Mouse (Mus musculus): ENCODE measurements at regions not wholly inside any gene's neighbourhood (a gene's known extent, or its start where the extent isn't known, plus 50 kb on each side); places are given as distances from the start of the nearest gene placed in this dataset.

- no peak overlapping the region for H3K4me2 ChIP-seq
- H3K4me1 ChIP-seq (ENCODE audit: control insufficient read depth, insufficient read depth, low read length) = no peaks in the 10 kb centered on the region
- H3K27ac ChIP-seq (ENCODE audit: low read depth, low read length) = no peak overlapping the region
- ATAC-seq (ENCODE audit: low FRiP score) (no peak), DNase-seq (ENCODE audit: low spot score, missing footprints) (no peak)
- 88% methylated on average over 3 of the region's 3 CpGs for WGBS
- H3K27me3 ChIP-seq (ENCODE audit: control insufficient read depth, insufficient read depth, low read length) = no peaks in the 10 kb centered on the region
- H3K4me3 ChIP-seq (ENCODE audit: low read depth, low read length) = no peak overlapping the region
- H3K9me3 ChIP-seq (ENCODE audit: control insufficient read depth, low read length) = no peaks in the 10 kb centered on the region
- H3K9ac ChIP-seq (ENCODE audit: low read length) = no peak overlapping the region
- H3K36me3 ChIP-seq (ENCODE audit: control insufficient read depth, insufficient read depth, low read length) = no peaks in the 10 kb centered on the region
These were observed 264.4 kb upstream of the Adcy2 start for GRCm38 (mm10) chr13:69263722-69264121.

- DNase-seq (ENCODE audit: low spot score, missing footprints) = no peak
These were observed 266.7 kb upstream of the Adcy2 start for GRCm38 (mm10) chr13:69266071-69266470.

GRCm38 (mm10) chr13:69272506-69272905 lies 261.0 kb upstream of the Nsun2 start:
- DNase-seq (ENCODE audit: low spot score, missing footprints) (no peak), ATAC-seq (ENCODE audit: low FRiP score) (0 out of 2 replicates have a peak, but pooled peaks have one; percentile 48)
- H3K4me3 ChIP-seq (ENCODE audit: low read depth, low read length) = no peak overlapping the region
- no peak overlapping the region for H3K9ac ChIP-seq (ENCODE audit: low read length)
- H3K9me3 ChIP-seq (ENCODE audit: control insufficient read depth, low read length) = no peaks in the 10 kb centered on the region
- no peaks in the 10 kb centered on the region for H3K36me3 ChIP-seq (ENCODE audit: control insufficient read depth, insufficient read depth, low read length)
- WGBS = 67% methylated on average over 3 of the region's 3 CpGs
- H3K27ac ChIP-seq (ENCODE audit: low read depth, low read length) = no peak overlapping the region
- no peaks in the 10 kb centered on the region for H3K4me1 ChIP-seq (ENCODE audit: control insufficient read depth, insufficient read depth, low read length)
- no peaks in the 10 kb centered on the region for H3K27me3 ChIP-seq (ENCODE audit: control insufficient read depth, insufficient read depth, low read length)
- H3K4me2 ChIP-seq = no peak overlapping the region

More at GRCm38 (mm10) chr13:69266071-69266470, 266.7 kb upstream of the Adcy2 start:
- no peak overlapping the region for H3K4me3 ChIP-seq (ENCODE audit: low read depth, low read length)
- ATAC-seq (ENCODE audit: low FRiP score) = no peak
- H3K4me1 ChIP-seq (ENCODE audit: control insufficient read depth, insufficient read depth, low read length) = no peaks in the 10 kb centered on the region
- H3K9ac ChIP-seq (ENCODE audit: low read length) = no peak overlapping the region
- no peaks in the 10 kb centered on the region for H3K9me3 ChIP-seq (ENCODE audit: control insufficient read depth, low read length)
- H3K27ac ChIP-seq (ENCODE audit: low read depth, low read length) = no peak overlapping the region
- H3K4me2 ChIP-seq = no peak overlapping the region
- H3K27me3 ChIP-seq (ENCODE audit: control insufficient read depth, insufficient read depth, low read length) = no peaks in the 10 kb centered on the region
- no peaks in the 10 kb centered on the region for H3K36me3 ChIP-seq (ENCODE audit: control insufficient read depth, insufficient read depth, low read length)
- WGBS = 79% methylated on average over 1 of the region's 1 CpGs

- no peaks in the 10 kb centered on the region for H3K27me3 ChIP-seq (ENCODE audit: control insufficient read depth, insufficient read depth, low read length)
- H3K4me1 ChIP-seq (ENCODE audit: control insufficient read depth, insufficient read depth, low read length) = no peaks in the 10 kb centered on the region
- no peak overlapping the region for H3K9ac ChIP-seq (ENCODE audit: low read length)
- ATAC-seq (ENCODE audit: low FRiP score) (no peak), DNase-seq (ENCODE audit: low spot score, missing footprints) (no peak)
- WGBS = 86% methylated on average over 8 of the region's 8 CpGs
- H3K4me3 ChIP-seq (ENCODE audit: low read depth, low read length) = no peak overlapping the region
- H3K9me3 ChIP-seq (ENCODE audit: control insufficient read depth, low read length) = no peaks in the 10 kb centered on the region
- H3K27ac ChIP-seq (ENCODE audit: low read depth, low read length) = no peak overlapping the region
- H3K4me2 ChIP-seq = no peak overlapping the region
- H3K36me3 ChIP-seq (ENCODE audit: control insufficient read depth, insufficient read depth, low read length) = no peaks in the 10 kb centered on the region
These were observed 253.9 kb upstream of the Nsun2 start for GRCm38 (mm10) chr13:69279647-69280046.

GRCm38 (mm10) chr13:69294483-69294882 lies 239.1 kb upstream of the Nsun2 start:
- Histone ChIP-seq H3K4me1 (ENCODE audit: control insufficient read depth, insufficient read depth, low read length) (no peaks in the 10 kb centered on the region), H3K9ac (ENCODE audit: low read length) (no peak overlapping the region), H3K27ac (ENCODE audit: low read depth, low read length) (no peak overlapping the region), H3K4me2 (no peak overlapping the region), H3K9me3 (ENCODE audit: control insufficient read depth, low read length) (no peaks in the 10 kb centered on the region), H3K36me3 (ENCODE audit: control insufficient read depth, insufficient read depth, low read length) (no peaks in the 10 kb centered on the region), H3K27me3 (ENCODE audit: control insufficient read depth, insufficient read depth, low read length) (no peaks in the 10 kb centered on the region), H3K4me3 (ENCODE audit: low read depth, low read length) (no peak overlapping the region)
- no peak for ATAC-seq (ENCODE audit: low FRiP score)
- no peak for DNase-seq (ENCODE audit: low spot score, missing footprints)
- WGBS = 81% methylated on average over 1 of the region's 1 CpGs

GRCm38 (mm10) chr13:69303316-69303715 lies 230.2 kb upstream of the Nsun2 start:
- H3K4me1 ChIP-seq (ENCODE audit: control insufficient read depth, insufficient read depth, low read length) = no peaks in the 10 kb centered on the region
- no peaks in the 10 kb centered on the region for H3K27me3 ChIP-seq (ENCODE audit: control insufficient read depth, insufficient read depth, low read length)
- no peak overlapping the region for H3K4me3 ChIP-seq (ENCODE audit: low read depth, low read length)
- WGBS = 86% methylated on average over 2 of the region's 2 CpGs
- H3K9ac ChIP-seq (ENCODE audit: low read length) = no peak overlapping the region
- no peaks in the 10 kb centered on the region for H3K36me3 ChIP-seq (ENCODE audit: control insufficient read depth, insufficient read depth, low read length)
- no peaks in the 10 kb centered on the region for H3K9me3 ChIP-seq (ENCODE audit: control insufficient read depth, low read length)
- no peak overlapping the region for H3K4me2 ChIP-seq
- no peak for ATAC-seq (ENCODE audit: low FRiP score)
- DNase-seq (ENCODE audit: low spot score, missing footprints) = no peak
- H3K27ac ChIP-seq (ENCODE audit: low read depth, low read length) = no peak overlapping the region

- Histone ChIP-seq H3K27ac (ENCODE audit: low read depth, low read length) (no peak overlapping the region), H3K9me3 (ENCODE audit: control insufficient read depth, low read length) (no peaks in the 10 kb centered on the region), H3K27me3 (ENCODE audit: control insufficient read depth, insufficient read depth, low read length) (no peaks in the 10 kb centered on the region), H3K36me3 (ENCODE audit: control insufficient read depth, insufficient read depth, low read length) (no peaks in the 10 kb centered on the region), H3K4me3 (ENCODE audit: low read depth, low read length) (no peak overlapping the region), H3K4me1 (ENCODE audit: control insufficient read depth, insufficient read depth, low read length) (no peaks in the 10 kb centered on the region), H3K4me2 (no peak overlapping the region), H3K9ac (ENCODE audit: low read length) (no peak overlapping the region)
- ATAC-seq (ENCODE audit: low FRiP score) (no peak), DNase-seq (ENCODE audit: low spot score, missing footprints) (no peak)
- WGBS = 88% methylated on average over 8 of the region's 8 CpGs
These were observed 203.0 kb upstream of the Nsun2 start for GRCm38 (mm10) chr13:69330412-69331000.

GRCm38 (mm10) chr13:69331537-69332435 lies 201.8 kb upstream of the Nsun2 start:
- Histone ChIP-seq H3K4me3 (ENCODE audit: low read depth, low read length) (no peak overlapping the region), H3K4me1 (ENCODE audit: control insufficient read depth, insufficient read depth, low read length) (no peaks in the 10 kb centered on the region), H3K27ac (ENCODE audit: low read depth, low read length) (no peak overlapping the region), H3K36me3 (ENCODE audit: control insufficient read depth, insufficient read depth, low read length) (no peaks in the 10 kb centered on the region), H3K4me2 (no peak overlapping the region), H3K27me3 (ENCODE audit: control insufficient read depth, insufficient read depth, low read length) (no peaks in the 10 kb centered on the region), H3K9me3 (ENCODE audit: control insufficient read depth, low read length) (no peaks in the 10 kb centered on the region), H3K9ac (ENCODE audit: low read length) (no peak overlapping the region)
- ATAC-seq (ENCODE audit: low FRiP score) (no peak), DNase-seq (ENCODE audit: low spot score, missing footprints) (no peak)
- 80% methylated on average over 19 of the region's 19 CpGs for WGBS

GRCm38 (mm10) chr13:69343806-69344205 lies 189.7 kb upstream of the Nsun2 start:
- Histone ChIP-seq H3K27ac (ENCODE audit: low read depth, low read length) (no peak overlapping the region), H3K36me3 (ENCODE audit: control insufficient read depth, insufficient read depth, low read length) (no peaks in the 10 kb centered on the region), H3K4me1 (ENCODE audit: control insufficient read depth, insufficient read depth, low read length) (no peaks in the 10 kb centered on the region), H3K9me3 (ENCODE audit: control insufficient read depth, low read length) (no peaks in the 10 kb centered on the region), H3K27me3 (ENCODE audit: control insufficient read depth, insufficient read depth, low read length) (no peaks in the 10 kb centered on the region), H3K4me2 (no peak overlapping the region), H3K9ac (ENCODE audit: low read length) (no peak overlapping the region), H3K4me3 (ENCODE audit: low read depth, low read length) (no peak overlapping the region)
- DNase-seq (ENCODE audit: low spot score, missing footprints) = no peak
- ATAC-seq (ENCODE audit: low FRiP score) = no peak

Data from midbrain, embryonic 11.5 days (tissue).